Comparison of ENCODE assay signal across 9 mouse cellular contexts in the genomic region with DNA sequence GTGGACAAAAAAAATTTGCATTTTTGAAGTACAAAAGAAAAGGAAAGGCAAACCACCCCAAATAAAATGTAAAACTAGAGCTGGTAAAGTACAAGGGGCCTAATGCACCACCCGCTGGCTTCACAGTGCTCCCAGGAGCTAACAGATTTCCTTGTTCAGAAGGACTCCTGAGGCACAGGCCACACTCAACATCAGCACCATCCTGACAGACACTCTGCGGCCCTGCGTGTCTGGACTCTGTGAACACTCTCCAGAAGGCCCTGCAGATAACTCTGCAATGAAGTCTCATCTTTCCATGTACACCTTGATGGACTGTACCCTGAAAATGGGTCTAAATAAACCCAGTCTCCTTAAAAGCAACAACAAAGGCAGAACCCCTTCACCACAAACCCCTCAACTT. TPM values are rescaled to one million over a fixed set of nuclear protein-coding genes. Genes with fewer than 3 reads are reported as not detected.
DNase-seq lines count a peak whose midpoint lies in the region; ATAC-seq lines count a peak whose summit lies in the region.
"Had no signal": no experiment of that assay in that cellular context is flagged by ENCODE, and none has a peak within 500 bp of the region (broad histone marks: within the 10 kb centered on the region; RNA-seq: fewer than 3 reads in every experiment).

No protein-coding gene starts in this region.

- peaks cover 8% of the 10 kb centered on the region; the same call in 1 of the 2 replicates for H3K36me3 ChIP-seq in heart, embryonic 11.5 days (ENCODE audit: control insufficient read depth, insufficient read depth, low read length)
- peaks cover 5% of the 10 kb centered on the region; the same call in 1 of the 2 replicates for H3K36me3 ChIP-seq in lung, embryonic 16.5 days (ENCODE audit: control insufficient read depth, insufficient read depth, low read length)
- peaks cover 16% of the 10 kb centered on the region; the same call in 1 of the 2 replicates for H3K36me3 ChIP-seq in intestine, embryonic 14.5 days (ENCODE audit: control insufficient read depth, insufficient read depth, low read length)
- peaks cover 4% of the 10 kb centered on the region; the same call in 1 of the 2 replicates for H3K36me3 ChIP-seq in neural tube, embryonic 15.5 days

- no peak for DNase-seq in heart, adult 18-20 months
- DNase-seq in lung, postnatal 36 days: no peak
- DNase-seq in intestine, embryonic 14.5 days (ENCODE audit: low spot score): no peak
- DNase-seq in adrenal gland, adult (ENCODE audit: inconsistent age in 2 of 2, low spot score in 1 of 2): no peak
- DNase-seq: cerebellum, adult 8-10 months had no signal

- H3K9ac ChIP-seq in heart, embryonic 11.5 days (ENCODE audit: low read depth, low read length): 0 out of 2 replicates have a peak overlapping the region, but pooled peaks have one; percentile 16
- peak overlapping the region; percentile 9; the same call in 1 of the 2 replicates for H3K9ac ChIP-seq in lung, embryonic 16.5 days (ENCODE audit: low read length)
- H3K9ac ChIP-seq in intestine, embryonic 14.5 days (ENCODE audit: low read length): no peak overlapping the region
- H3K9ac ChIP-seq in neural tube, embryonic 15.5 days (replicated peaks): 0 out of 2 replicates have a peak overlapping the region, but pooled peaks have one; percentile 20

- H3K27me3 ChIP-seq in heart, embryonic 11.5 days (ENCODE audit: control insufficient read depth, insufficient read depth, low read length): no peaks in the 10 kb centered on the region
- no peaks in the 10 kb centered on the region for H3K27me3 ChIP-seq in lung, embryonic 16.5 days (ENCODE audit: control insufficient read depth, insufficient read depth, low read depth, low read length)
- H3K27me3 ChIP-seq in intestine, embryonic 14.5 days (replicated peaks; ENCODE audit: control insufficient read depth, insufficient read depth, low read length): no peaks in the 10 kb centered on the region
- no peaks in the 10 kb centered on the region for H3K27me3 ChIP-seq in neural tube, embryonic 15.5 days (replicated peaks)

- H3K4me3 ChIP-seq in heart, embryonic 11.5 days (ENCODE audit: low read depth, low read length): no peak overlapping the region
- H3K4me3 ChIP-seq in lung, embryonic 16.5 days (ENCODE audit: low read length): no peak overlapping the region
- H3K4me3 ChIP-seq in intestine, embryonic 14.5 days (ENCODE audit: low read depth, low read length): no peak overlapping the region
- H3K4me3 ChIP-seq in neural tube, embryonic 15.5 days (replicated peaks): no peak overlapping the region

- ATAC-seq in heart, embryonic 11.5 days (replicated peaks; ENCODE audit: insufficient number of reproducible peaks, low FRiP score, low TSS enrichment): no peak
- no peak for ATAC-seq in lung, embryonic 16.5 days (ENCODE audit: low read depth)
- ATAC-seq in intestine, embryonic 14.5 days (replicated peaks; ENCODE audit: low FRiP score, low TSS enrichment, low read depth): no peak
- no peak for ATAC-seq in neural tube, embryonic 15.5 days (ENCODE audit: low FRiP score)
- no peak for ATAC-seq in megakaryocyte progenitor cell, adult 5-6 weeks (replicated peaks; ENCODE audit: poor library complexity)

- H3K9me3 ChIP-seq in heart, embryonic 11.5 days (replicated peaks; ENCODE audit: control insufficient read depth, low read length): no peaks in the 10 kb centered on the region
- no peaks in the 10 kb centered on the region for H3K9me3 ChIP-seq in lung, embryonic 16.5 days (ENCODE audit: control insufficient read depth, low read length)
- no peaks in the 10 kb centered on the region for H3K9me3 ChIP-seq in intestine, embryonic 14.5 days (ENCODE audit: control insufficient read depth, low read length)
- H3K9me3 ChIP-seq in neural tube, embryonic 15.5 days (replicated peaks): no peaks in the 10 kb centered on the region

- H3K4me1 ChIP-seq in heart, embryonic 11.5 days (ENCODE audit: control insufficient read depth, insufficient read depth, low read length): peaks cover 55% of the 10 kb centered on the region
- peaks cover 34% of the 10 kb centered on the region for H3K4me1 ChIP-seq in lung, embryonic 16.5 days (replicated peaks; ENCODE audit: control insufficient read depth, insufficient read depth, low read length)
- H3K4me1 ChIP-seq in intestine, embryonic 14.5 days (replicated peaks; ENCODE audit: control insufficient read depth, insufficient read depth, low read length): peaks cover 37% of the 10 kb centered on the region
- peaks cover 32% of the 10 kb centered on the region for H3K4me1 ChIP-seq in neural tube, embryonic 15.5 days

- H3K4me2 ChIP-seq in heart, embryonic 11.5 days: no peak overlapping the region
- H3K4me2 ChIP-seq in lung, embryonic 16.5 days (ENCODE audit: low read depth, low read length): no peak overlapping the region
- no peak overlapping the region for H3K4me2 ChIP-seq in intestine, embryonic 14.5 days (ENCODE audit: low read length)
- H3K4me2 ChIP-seq in neural tube, embryonic 15.5 days: no peak overlapping the region

- 41% methylated on average over 3 of the region's 3 CpGs for whole genome bisulfite sequencing in heart, embryonic 11.5 days (ENCODE audit: insufficient replicate concordance)
- WGBS in lung, embryonic 16.5 days: 69% methylated on average over 3 of the region's 3 CpGs
- 54% methylated on average over 3 of the region's 3 CpGs for WGBS in intestine, embryonic 14.5 days
- WGBS in neural tube, embryonic 15.5 days: 55% methylated on average over 3 of the region's 3 CpGs

- peak overlapping the region; percentile 62 for H3K27ac ChIP-seq in heart, embryonic 11.5 days (ENCODE audit: low read depth, low read length)
- peak overlapping the region; percentile 69 for H3K27ac ChIP-seq in lung, embryonic 16.5 days (ENCODE audit: low read length)
- 0 out of 2 replicates have a peak overlapping the region, but pooled peaks have one; percentile 64 for H3K27ac ChIP-seq in intestine, embryonic 14.5 days (ENCODE audit: low read depth)
- H3K27ac ChIP-seq in neural tube, embryonic 15.5 days (replicated peaks): peak overlapping the region; percentile 56

RNA-seq across cellular contexts. Expression of a gene that starts 22.5 kb away (rescaled TPM):
- polyA plus RNA-seq in heart, embryonic 11.5 days (2014; fragmentation: Nextera tagmentation; extraction: Ambion mirVana): 168 and 188 TPM in 2 replicates
- total RNA-seq in heart, adult 18-20 months (2021): 100 to 1,000 TPM; 215 to 269 TPM
- polyA plus RNA-seq in lung, embryonic 16.5 days (2015; fragmentation: Nextera tagmentation; extraction: Ambion mirVana): 276 and 304 TPM in 2 replicates
- 177 and 202 TPM in 2 replicates for polyA plus RNA-seq in intestine, embryonic 14.5 days (2014; fragmentation: Nextera tagmentation; extraction: Ambion mirVana)
- polyA plus RNA-seq in neural tube, embryonic 15.5 days (2015; fragmentation: Nextera tagmentation; extraction: Ambion mirVana): 78.7 and 103 TPM in 2 replicates
- not detected in 2 replicates for total RNA-seq in megakaryocyte progenitor cell, adult 5-6 weeks (2015)
- not detected in 2 replicates for total RNA-seq in megakaryocyte progenitor cell, adult 5-6 weeks (2017)
